Mouse (Mus musculus) intestine, postnatal 0 days (tissue): ENCODE data around the gene Pop7. TPM values are rescaled to one million over a fixed set of nuclear protein-coding genes. Genes with fewer than 3 reads are reported as not detected.

Experiments
- ATAC-seq: fragments of 200-750 bp; cut with Nextera tagmentation; 2 replicates; pipeline ENCODE4 v1.8.0; 2017; ENCODE audit warnings: mild to moderate bottlenecking, moderate TSS enrichment, moderate library complexity
- H3K27ac ChIP-seq: fragments of 300-500 bp; sonication (generic); 2 replicates; pipeline ENCODE4 v1.5.1; 2014; ENCODE audit warnings: mild to moderate bottlenecking, low read depth, low read length, moderate library complexity
- H3K27me3 ChIP-seq: fragments of 300-500 bp; sonication (generic); replicated peaks from 2 replicates; pipeline ENCODE4 v1.6.1; 2014; ENCODE audit warnings: low read length, mixed read lengths; ENCODE audit not compliant: control insufficient read depth, insufficient read depth
- H3K36me3 ChIP-seq: fragments of 300-500 bp; sonication (generic); 2 replicates; pipeline ENCODE4 v1.6.1; 2014; ENCODE audit warnings: mild to moderate bottlenecking, moderate library complexity; ENCODE audit not compliant: control insufficient read depth, insufficient read depth
- H3K4me1 ChIP-seq: fragments of 300-500 bp; sonication (generic); replicated peaks from 2 replicates; pipeline ENCODE4 v1.6.1; 2014; ENCODE audit warnings: antibody characterized with exemption, low read length, mixed read lengths; ENCODE audit not compliant: control insufficient read depth, insufficient read depth
- H3K4me2 ChIP-seq: fragments of 300-500 bp; sonication (generic); replicated peaks from 2 replicates; pipeline ENCODE4 v1.6.1; 2014; ENCODE audit warnings: low read depth, mild to moderate bottlenecking, moderate library complexity
- H3K4me3 ChIP-seq: fragments of 300-500 bp; sonication (generic); 2 replicates; pipeline ENCODE4 v1.5.1; 2014; ENCODE audit warnings: low read depth, low read length
- H3K9ac ChIP-seq: fragments of 300-500 bp; sonication (generic); 2 replicates; pipeline ENCODE4 v1.6.1; 2014; ENCODE audit warnings: mild to moderate bottlenecking, low read depth, low read length
- H3K9me3 ChIP-seq: fragments of 300-500 bp; sonication (generic); 2 replicates; pipeline ENCODE4 v1.6.1; 2016; ENCODE audit warnings: mixed run types; ENCODE audit not compliant: control insufficient read depth
- CTCF ChIP-seq: sonication (generic); IDR thresholded peaks from 2 replicates; pipeline ENCODE4 v1.5.1; 2016; ENCODE audit warnings: low read depth, mild to moderate bottlenecking, control low read depth, antibody characterized with exemption, moderate library complexity
- WGBS: fragments of 180-500 bp; shearing (Covaris S2); extraction: QIAGEN DNeasy Blood & Tissue Kit; methylation state at CpG from one replicate; pipeline ENCODE4 v1.1.7; 2014; 5-methylcytosine and 5-hydroxymethylcytosine counted together
- polyA plus RNA-seq: library from polyadenylated mRNA; unstranded; fragments of >200 nt; fragmentation: Nextera tagmentation; extraction: Ambion mirVana; gene quantifications from 2 replicates; pipeline ENCODE4 v1.2.1, GENCODE M21; 2015

Gene Pop7
- 47.9 and 50.4 TPM in 2 replicates for polyA plus RNA-seq

DNA sequence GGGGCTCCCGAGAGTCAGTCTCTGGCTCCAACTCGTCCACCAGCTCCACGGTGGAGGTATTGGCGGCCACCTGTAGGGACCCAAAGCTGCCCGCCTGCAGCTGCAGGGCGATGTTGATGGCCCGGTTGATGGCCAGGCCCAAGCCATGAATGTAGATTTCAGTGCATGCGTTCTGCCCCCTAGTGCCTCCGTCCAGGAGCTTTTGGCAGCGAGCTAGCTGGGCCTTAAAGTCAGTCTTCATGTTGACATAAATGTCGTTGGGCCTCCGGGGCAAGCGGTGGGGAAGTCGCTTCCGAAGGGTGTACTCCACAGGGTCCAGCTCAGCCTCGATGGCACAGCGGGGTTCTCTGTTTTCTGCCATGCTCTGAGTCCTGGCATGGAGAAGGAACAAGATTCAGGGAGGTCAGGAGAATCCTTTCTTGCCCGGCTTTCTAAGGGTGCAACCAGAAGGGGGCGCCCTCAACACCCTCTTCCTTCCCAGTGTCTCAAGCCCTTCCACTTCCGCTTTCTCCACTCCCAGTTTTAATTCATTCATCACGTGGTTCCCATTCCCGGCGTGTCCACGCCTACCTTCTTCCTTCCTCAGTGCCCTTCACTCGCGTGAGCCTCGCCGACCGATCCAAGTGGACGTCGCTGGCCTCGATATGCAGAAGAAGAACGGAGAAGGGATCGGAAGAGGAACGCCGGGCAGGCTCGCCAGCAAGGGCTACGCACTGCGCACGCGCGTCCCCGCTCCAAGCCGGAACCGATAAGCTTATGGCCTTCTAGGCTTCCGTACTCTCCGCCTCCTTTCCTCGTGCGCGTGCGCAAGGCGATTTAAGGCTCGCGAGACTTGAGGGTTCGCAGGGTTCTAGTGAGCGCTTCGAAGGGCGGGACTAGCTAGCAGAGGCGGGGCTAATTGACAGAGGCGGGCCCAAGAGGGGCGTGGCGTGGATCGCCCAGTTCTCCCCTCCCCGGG lies at the start of gene Pop7:
TSS of gene Pop7 (minus strand) at position 810 of the 958 bp plus-strand sequence.
- Histone ChIP-seq H3K36me3 (no peaks in the 10 kb centered on the region), H3K27me3 (no peaks in the 10 kb centered on the region), H3K27ac (peak within 1 kb of the TSS; percentile 97), H3K4me3 (peak within 1 kb of the TSS; percentile 73), H3K9me3 (no peaks in the 10 kb centered on the region), H3K4me1 (no peaks in the 10 kb centered on the region), H3K4me2 (peak within 1 kb of the TSS; percentile 72), H3K9ac (peak within 1 kb of the TSS; percentile 69)
- TF ChIP-seq CTCF = peak; percentile 90
- peak; percentile 92 for ATAC-seq
- 2% methylated on average over 64 of the region's 64 CpGs for whole genome bisulfite sequencing

GRCm38 (mm10) chr5:137551119-137551518 lies 48.8 kb upstream of the Pop7 start:
- H3K4me2 ChIP-seq = no peak overlapping the region
- H3K4me3 ChIP-seq = no peak overlapping the region
- H3K36me3 ChIP-seq = no peaks in the 10 kb centered on the region
- H3K9ac ChIP-seq = no peak overlapping the region
- H3K27ac ChIP-seq = no peak overlapping the region
- H3K4me1 ChIP-seq = no peaks in the 10 kb centered on the region
- ATAC-seq = no peak
- peak; percentile 62 for TF ChIP-seq CTCF
- 58% methylated on average over 5 of the region's 5 CpGs for WGBS
- H3K27me3 ChIP-seq = peaks cover 15% of the 10 kb centered on the region; the same call in 1 of the 2 replicates
- no peaks in the 10 kb centered on the region for H3K9me3 ChIP-seq

GRCm38 (mm10) chr5:137549840-137550239 lies 47.5 kb upstream of the Pop7 start:
- Histone ChIP-seq H3K9ac (no peak overlapping the region), H3K36me3 (no peaks in the 10 kb centered on the region), H3K4me2 (no peak overlapping the region), H3K9me3 (no peaks in the 10 kb centered on the region), H3K27me3 (peaks cover 15% of the 10 kb centered on the region; the same call in 1 of the 2 replicates), H3K4me1 (no peaks in the 10 kb centered on the region), H3K4me3 (no peak overlapping the region), H3K27ac (no peak overlapping the region)
- no peak for ATAC-seq
- 72% methylated on average over 2 of the region's 2 CpGs for WGBS
- TF ChIP-seq CTCF = no peak

DNA sequence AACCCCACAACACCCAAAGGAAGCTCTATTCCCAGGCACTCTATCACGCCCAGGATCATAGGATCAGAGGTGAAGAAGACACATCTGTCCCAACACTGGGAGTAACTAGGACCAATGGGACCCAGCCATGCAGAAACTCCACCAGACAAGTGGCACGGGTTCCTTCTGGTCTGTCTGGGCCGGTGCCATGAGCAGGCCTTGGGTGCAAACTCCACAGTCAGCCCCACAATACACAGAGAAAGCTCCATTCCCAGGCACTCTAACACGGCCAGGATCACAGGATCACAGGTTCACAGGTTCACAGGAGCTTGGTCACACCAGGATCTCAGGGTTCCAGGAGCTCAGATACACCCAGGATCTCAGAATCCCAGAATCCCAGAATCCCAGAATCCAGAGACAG lies 43.3 kb upstream of the Pop7 start:
- H3K27me3 ChIP-seq = no peaks in the 10 kb centered on the region
- H3K36me3 ChIP-seq = no peaks in the 10 kb centered on the region
- H3K9me3 ChIP-seq = no peaks in the 10 kb centered on the region
- ATAC-seq = no peak
- 73% methylated on average over 4 of the region's 4 CpGs for WGBS
- no peak overlapping the region for H3K9ac ChIP-seq
- H3K4me3 ChIP-seq = no peak overlapping the region
- H3K4me1 ChIP-seq = no peaks in the 10 kb centered on the region
- no peak for TF ChIP-seq CTCF
- no peak overlapping the region for H3K4me2 ChIP-seq
- H3K27ac ChIP-seq = no peak overlapping the region

- no peak overlapping the region for H3K27ac ChIP-seq
- no peak overlapping the region for H3K4me3 ChIP-seq
- no peak overlapping the region for H3K4me2 ChIP-seq
- H3K36me3 ChIP-seq = no peaks in the 10 kb centered on the region
- no peaks in the 10 kb centered on the region for H3K4me1 ChIP-seq
- no peak for ATAC-seq
- no peaks in the 10 kb centered on the region for H3K27me3 ChIP-seq
- H3K9ac ChIP-seq = no peak overlapping the region
- TF ChIP-seq CTCF = no peak
- no peaks in the 10 kb centered on the region for H3K9me3 ChIP-seq
- 60% methylated on average over 6 of the region's 6 CpGs for WGBS
Measured at GRCm38 (mm10) chr5:137544926-137545325, 42.6 kb upstream of the Pop7 start.

DNA sequence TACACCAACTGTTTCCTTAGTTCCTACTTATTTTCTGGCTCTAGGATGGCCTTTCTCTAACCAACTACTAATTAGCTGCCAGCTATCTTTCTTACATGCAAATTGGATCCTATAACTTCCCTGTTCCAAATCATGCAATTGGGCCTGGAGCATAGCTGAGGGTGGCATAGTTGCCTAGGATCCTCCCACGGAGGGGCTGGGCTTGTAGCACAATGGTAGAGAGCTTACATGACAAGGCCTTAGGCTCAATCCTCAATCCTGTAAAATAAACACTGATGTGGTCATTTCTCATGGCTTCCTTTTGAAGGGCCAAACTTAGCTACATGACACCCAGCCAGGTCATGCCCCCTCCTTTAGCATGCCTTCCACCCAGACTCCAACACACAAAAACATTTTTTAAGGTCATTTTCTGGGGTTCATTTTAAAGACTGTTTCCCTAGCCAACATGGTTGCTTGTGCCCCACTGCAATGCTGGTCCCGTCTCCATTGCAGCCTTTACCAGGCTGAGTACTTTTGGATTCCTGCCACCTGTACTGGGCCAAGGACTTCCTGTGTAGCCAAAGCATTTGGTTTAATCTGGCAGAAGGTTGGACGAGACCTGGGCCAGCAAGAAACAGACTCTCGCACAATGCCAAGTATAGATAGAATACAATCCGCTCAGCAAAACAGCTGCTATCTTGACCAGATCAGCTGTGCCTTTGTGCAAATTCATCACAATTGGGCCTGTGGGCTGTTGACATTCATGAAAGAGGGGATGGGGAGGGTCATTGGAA lies 39.6 kb upstream of the Pop7 start:
- Histone ChIP-seq H3K27ac (no peak overlapping the region), H3K4me3 (no peak overlapping the region), H3K4me1 (no peaks in the 10 kb centered on the region), H3K9ac (no peak overlapping the region), H3K36me3 (no peaks in the 10 kb centered on the region), H3K9me3 (no peaks in the 10 kb centered on the region), H3K27me3 (no peaks in the 10 kb centered on the region), H3K4me2 (no peak overlapping the region)
- ATAC-seq = no peak
- 73% methylated on average over 5 of the region's 5 CpGs for WGBS
- TF ChIP-seq CTCF = no peak
